Mouse (Mus musculus): Measurements from ENCODE around the gene Prkce.

Gene Prkce

GRCm38 (mm10) chr17:86299576-86299975 lies 132.0 kb downstream of the Prkce start:
- no peak for DNase-seq (ENCODE audit: low spot score in 2 of 2)

GRCm38 (mm10) chr17:86300774-86301595 lies 133.4 kb downstream of the Prkce start:
- peak; percentile 72 to 90 for DNase-seq (ENCODE audit: low spot score in 2 of 2)

- DNase-seq (ENCODE audit: low spot score in 2 of 2) = peak in 1 of 2 experiments; percentile 29
These were observed 134.7 kb downstream of the Prkce start for GRCm38 (mm10) chr17:86302266-86302665.

- no peak for DNase-seq (ENCODE audit: low spot score in 2 of 2)
These were observed 135.3 kb downstream of the Prkce start for GRCm38 (mm10) chr17:86302861-86303331.

GRCm38 (mm10) chr17:86303401-86304243 lies 136.0 kb downstream of the Prkce start:
- DNase-seq (ENCODE audit: low spot score in 2 of 2) = no peak

- DNase-seq (ENCODE audit: low spot score in 2 of 2) = no peak
These were observed 137.5 kb downstream of the Prkce start for GRCm38 (mm10) chr17:86304923-86305630.

- no peak for DNase-seq (ENCODE audit: low spot score in 2 of 2)
These were observed 138.6 kb downstream of the Prkce start for GRCm38 (mm10) chr17:86306161-86306560.

GRCm38 (mm10) chr17:86313413-86314139 lies 146.0 kb downstream of the Prkce start:
- DNase-seq (ENCODE audit: low spot score in 2 of 2) = no peak

- DNase-seq (ENCODE audit: low spot score in 2 of 2) = no peak
These were observed 148.3 kb downstream of the Prkce start for GRCm38 (mm10) chr17:86315874-86316273.

GRCm38 (mm10) chr17:86316771-86317170 lies 149.2 kb downstream of the Prkce start:
- no peak for DNase-seq (ENCODE audit: low spot score in 2 of 2)

- DNase-seq (ENCODE audit: low spot score in 2 of 2) = no peak
These were observed 149.6 kb downstream of the Prkce start for GRCm38 (mm10) chr17:86317197-86317596.

GRCm38 (mm10) chr17:86319967-86320602 lies 152.5 kb downstream of the Prkce start:
- DNase-seq (ENCODE audit: low spot score in 2 of 2) = peak; percentile 49 to 83

GRCm38 (mm10) chr17:86322840-86323239 lies 155.3 kb downstream of the Prkce start:
- DNase-seq (ENCODE audit: low spot score in 2 of 2) = no peak

GRCm38 (mm10) chr17:86323310-86323709 lies 155.7 kb downstream of the Prkce start:
- no peak for DNase-seq (ENCODE audit: low spot score in 2 of 2)

- DNase-seq (ENCODE audit: low spot score in 2 of 2) = no peak
These were observed 156.5 kb downstream of the Prkce start for GRCm38 (mm10) chr17:86323909-86324686.

- DNase-seq (ENCODE audit: low spot score in 2 of 2) = no peak
These were observed 157.2 kb downstream of the Prkce start for GRCm38 (mm10) chr17:86324756-86325155.

GRCm38 (mm10) chr17:86325317-86325716 lies 157.7 kb downstream of the Prkce start:
- DNase-seq (ENCODE audit: low spot score in 2 of 2) = no peak

- no peak for DNase-seq (ENCODE audit: low spot score in 2 of 2)
These were observed 160.4 kb downstream of the Prkce start for GRCm38 (mm10) chr17:86327958-86328357.

GRCm38 (mm10) chr17:86329273-86330075 lies 161.9 kb downstream of the Prkce start:
- DNase-seq (ENCODE audit: low spot score in 2 of 2) = no peak
